Mouse (Mus musculus): Measurements from ENCODE around the gene Shc2.

Shc2 gene

GRCm38 (mm10) chr10:79637128-79638110 lies at the start of gene Shc2:
Gene Shc2 (minus strand): TSS chr10:79637918.
- DNase-seq (ENCODE audit: low spot score) = peak; percentile 80

DNA sequence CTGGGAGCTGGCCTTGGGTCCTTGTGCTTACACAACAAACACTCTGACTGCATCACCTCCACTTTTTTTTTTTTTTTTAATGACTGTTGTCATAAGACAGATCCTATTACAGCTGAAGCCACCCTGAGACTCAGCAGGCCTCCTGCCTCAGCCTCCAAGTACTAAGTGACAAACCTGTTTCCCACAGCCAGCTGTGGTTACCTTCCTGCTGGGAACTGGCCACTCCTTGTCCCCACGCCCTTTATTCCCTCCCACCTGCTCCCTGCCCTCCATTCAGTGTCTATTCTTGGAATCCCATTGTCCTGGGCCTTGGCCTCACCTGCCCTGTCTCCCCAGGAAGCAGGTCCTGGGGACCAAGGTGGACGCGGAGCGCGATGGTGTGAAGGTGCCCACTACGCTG lies 49.8 kb upstream of the Shc2 start:
- DNase-seq (ENCODE audit: low spot score) = no peak

DNA sequence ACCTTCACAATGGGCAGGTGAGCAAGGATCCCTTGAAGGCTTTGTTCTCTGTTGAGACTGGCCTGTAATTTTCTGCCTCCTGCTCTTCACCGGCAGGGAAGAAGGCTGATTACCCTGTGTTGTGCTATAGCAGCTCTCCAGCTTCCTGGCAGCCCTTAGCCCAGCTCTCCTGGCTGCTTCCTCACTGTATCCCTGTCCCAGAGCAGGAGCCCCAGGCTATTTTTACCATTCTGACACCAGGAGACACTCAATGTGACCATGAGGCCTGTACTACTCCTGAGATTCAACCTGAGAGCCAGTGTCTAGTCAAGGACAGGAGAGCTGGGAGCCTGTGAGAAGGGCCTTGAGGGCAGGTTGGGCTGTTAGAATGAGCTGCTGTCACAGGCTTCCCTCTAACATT lies 49.0 kb upstream of the Shc2 start:
- no peak for DNase-seq (ENCODE audit: low spot score)

- DNase-seq (ENCODE audit: low spot score) = no peak
Observed at GRCm38 (mm10) chr10:79686219-79686618, 48.5 kb upstream of the Shc2 start.

DNA sequence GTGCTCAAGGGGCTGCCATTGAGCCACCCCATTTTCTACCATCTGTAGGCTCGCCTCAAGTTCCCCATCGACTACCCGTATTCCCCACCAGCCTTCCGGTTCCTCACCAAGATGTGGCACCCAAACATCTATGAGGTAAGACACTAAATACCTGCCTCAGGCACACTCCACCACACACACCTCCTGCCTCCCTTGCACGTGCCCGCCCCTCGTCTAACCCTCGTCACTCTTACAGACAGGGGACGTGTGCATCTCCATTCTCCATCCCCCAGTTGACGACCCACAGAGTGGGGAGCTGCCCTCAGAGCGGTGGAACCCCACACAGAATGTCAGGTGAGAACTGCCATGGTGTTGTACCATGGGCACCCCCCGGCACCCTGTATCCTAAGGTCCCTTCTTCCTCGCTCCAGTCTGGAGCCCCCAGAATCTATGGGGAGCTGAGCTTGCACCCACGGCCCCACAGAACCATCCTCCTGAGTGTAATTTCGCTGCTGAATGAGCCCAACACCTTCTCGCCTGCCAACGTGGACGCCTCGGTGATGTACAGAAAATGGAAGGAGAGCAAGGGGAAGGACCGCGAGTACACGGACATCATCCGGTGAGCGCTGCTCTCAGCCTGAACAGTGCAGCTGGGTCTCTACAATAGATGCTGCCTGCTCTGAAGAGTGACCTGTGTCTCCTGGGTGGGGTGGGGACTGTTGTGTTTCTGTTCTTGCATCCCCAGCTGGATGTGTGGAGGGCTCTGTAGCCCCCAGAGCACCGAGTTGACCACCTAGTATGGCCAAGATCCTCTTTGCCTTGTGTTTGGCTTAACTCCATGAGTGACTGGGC lies 47.3 kb upstream of the Shc2 start:
- DNase-seq (ENCODE audit: low spot score) = no peak

DNA sequence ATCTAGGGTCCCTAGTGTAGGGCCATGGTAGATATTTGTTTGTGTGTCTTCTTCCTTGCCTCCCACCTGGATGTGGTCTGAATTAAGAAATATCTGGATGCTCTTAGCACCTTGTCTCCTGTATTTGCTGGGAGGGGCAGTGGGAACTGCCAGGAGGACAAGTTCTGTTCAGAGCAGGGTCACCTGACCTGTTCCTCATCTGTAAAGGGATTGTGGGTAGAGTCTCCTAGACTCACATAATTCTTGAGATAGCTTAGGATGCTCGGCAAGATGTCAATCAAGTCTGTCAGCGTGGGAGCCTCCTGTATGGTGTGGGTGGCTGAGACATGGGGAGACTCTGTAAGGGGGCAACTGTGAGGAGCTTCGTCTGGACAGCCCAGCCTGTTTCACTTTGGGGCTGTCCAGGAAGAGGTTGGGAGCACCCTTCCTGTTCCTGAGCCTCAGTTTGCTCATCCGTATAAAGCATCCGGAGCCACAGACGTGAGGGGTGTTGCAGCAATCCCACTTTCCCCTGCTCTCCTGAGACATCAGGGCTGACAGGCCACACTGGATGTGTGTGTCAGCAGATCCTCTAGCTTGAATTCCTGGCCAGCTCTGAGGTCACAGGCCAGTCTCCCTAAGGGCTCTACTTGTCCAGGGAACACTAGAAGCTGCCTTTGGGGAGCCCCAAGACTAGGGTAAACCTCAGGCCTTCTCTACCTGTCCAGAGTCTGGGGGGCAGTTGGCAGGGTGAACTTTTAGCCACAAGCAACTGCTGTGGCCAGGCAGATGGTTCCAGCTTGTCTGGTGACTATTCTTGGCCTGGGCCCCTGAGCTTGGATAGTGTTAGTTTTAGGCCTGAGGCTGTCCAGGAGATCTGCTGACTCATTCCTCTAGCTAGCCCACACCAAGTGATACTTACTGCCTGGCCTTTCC lies 46.3 kb upstream of the Shc2 start:
- no peak for DNase-seq (ENCODE audit: low spot score)

DNA sequence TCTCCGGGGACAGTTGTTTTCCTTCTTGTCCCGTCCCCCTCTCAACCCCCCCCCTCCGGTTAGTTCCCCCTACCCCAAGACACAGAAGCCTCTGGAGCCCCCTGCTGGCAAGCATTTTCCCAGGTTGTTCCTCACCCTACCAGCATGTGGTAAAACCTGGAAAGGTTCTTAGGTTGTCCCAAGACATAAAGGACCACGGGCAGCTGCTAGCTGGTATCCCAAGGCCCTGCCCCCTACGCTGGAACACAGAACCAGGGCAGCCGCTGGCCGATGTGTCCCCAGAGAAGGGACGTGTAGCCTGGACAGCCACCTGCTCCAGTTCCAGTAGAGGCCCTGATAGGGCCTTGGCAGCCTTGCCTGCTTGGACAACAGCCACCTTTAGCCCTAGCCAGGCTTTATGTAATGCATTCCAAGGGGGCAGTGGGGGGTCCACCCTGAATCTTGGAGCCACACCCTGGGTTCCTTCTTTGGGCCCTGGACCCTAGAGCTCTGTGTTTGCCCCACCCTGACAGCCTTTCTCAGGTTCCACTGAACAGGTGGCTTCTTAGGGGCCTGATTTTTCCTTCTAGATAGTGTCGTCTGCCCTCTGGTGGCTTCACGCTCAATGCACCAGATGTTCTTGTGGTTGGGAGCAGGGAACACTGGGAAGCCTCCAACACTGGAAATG lies 45.3 kb upstream of the Shc2 start:
- peak; percentile 64 for DNase-seq (ENCODE audit: low spot score)

- peak; percentile 21 for DNase-seq (ENCODE audit: low spot score)
Observed at GRCm38 (mm10) chr10:79682551-79682915, 44.8 kb upstream of the Shc2 start.

DNA sequence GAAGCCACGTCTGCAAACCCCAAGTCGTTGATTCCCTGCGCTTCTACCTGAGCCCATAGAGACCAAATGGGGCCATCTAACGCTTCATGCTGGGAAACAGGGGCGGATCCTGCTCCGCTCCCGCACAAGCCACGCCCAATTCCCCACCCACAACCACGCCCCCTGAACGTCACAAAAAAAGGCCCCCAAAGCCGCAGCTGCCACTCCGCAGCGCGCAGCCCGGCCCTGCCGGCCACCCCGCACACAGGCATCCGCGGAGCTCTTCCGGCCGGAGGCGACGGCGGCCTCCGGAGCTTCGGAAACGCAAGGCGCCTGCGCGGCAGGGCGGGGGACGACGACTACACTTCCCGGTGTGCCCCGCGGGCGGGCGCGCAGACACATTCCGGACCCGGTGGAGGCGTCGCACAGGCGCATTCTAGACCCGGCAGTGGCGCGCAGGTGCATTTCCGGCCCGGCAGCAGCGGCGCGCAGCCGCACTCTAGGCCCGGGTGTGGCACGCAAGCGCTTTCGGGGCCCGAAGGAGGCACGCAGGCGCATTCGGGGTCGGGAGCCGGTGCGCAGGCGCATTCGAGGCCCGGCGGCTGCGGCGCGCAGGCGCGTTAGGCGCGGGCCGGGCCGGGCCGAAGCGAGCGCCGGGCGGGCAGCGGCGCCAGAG lies 44.0 kb upstream of the Shc2 start, which contains the start of gene Cdc34:
Cdc34 (plus strand) TSS at position 605 of the 655 bp plus-strand sequence.
- DNase-seq (ENCODE audit: low spot score) = peak; percentile 98

DNA sequence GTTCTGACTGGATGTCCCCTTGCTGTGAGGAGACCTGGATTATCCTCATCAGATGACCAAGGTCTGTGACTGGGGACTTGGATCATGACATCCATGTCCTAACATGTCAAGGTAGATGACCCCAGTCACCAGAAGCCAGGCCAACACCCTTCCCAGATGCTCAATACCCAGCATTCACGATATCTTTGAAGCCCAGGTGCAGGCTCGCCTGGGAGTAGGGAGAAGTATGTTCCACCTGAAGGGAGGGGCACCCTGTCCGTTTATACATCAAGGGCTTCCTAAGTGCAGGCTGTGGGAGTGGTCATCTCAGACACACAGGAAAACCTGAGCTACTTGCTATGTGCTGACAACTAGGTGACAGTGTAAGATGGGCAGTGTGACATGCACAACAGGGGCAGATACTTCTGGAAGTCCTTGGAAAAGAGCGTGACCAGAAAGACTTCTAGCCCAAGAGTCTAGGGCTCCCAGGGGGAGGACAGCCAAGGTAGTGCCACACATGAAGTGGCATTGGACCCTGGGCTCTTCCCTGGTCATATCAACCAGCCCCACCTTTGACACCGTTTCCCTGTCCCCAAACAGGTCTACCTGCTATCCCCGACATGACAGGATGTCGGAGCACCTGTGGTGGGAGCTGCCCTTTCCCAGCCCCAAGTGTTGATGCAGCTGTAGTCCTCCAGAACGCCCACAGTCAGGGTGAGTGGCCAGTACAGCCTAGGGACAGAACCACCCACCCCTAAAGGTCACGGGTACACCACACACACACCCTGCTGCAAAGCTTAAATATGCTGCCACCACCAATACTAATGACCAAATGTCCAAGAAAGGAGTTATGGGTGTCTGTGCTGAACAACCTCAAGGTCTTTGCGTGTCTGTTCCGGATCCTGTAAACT lies 43.1 kb upstream of the Shc2 start:
- no peak for DNase-seq (ENCODE audit: low spot score)

- peak; percentile 32 for DNase-seq (ENCODE audit: low spot score)
Observed at GRCm38 (mm10) chr10:79675346-79676035, 37.8 kb upstream of the Shc2 start.

DNA sequence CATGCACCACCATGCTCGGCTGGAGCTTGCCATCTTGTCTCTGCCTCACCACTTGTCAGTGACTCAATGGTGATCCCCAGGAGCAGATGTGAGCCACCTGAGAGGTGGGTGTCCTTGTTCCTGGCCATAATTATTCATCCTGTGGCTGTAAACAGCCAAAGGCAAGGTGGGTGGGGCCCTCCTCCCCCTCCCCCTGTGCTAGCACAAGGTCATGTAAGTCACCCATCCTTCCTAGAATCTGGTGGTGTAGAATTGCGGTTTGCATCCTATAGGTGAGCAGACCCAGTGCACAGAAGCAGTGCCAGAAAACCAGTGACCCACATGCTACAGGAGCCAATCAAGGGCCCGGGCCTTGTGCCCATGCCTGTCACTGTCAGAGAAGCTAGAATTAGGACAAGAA lies 35.3 kb upstream of the Shc2 start:
- DNase-seq (ENCODE audit: low spot score) = no peak

GRCm38 (mm10) chr10:79672088-79672455 lies 34.4 kb upstream of the Shc2 start:
- DNase-seq (ENCODE audit: low spot score) = peak; percentile 53

- DNase-seq (ENCODE audit: low spot score) = peak; percentile 76
Observed at GRCm38 (mm10) chr10:79671396-79672087, 33.8 kb upstream of the Shc2 start.

GRCm38 (mm10) chr10:79670071-79670888 lies 32.6 kb upstream of the Shc2 start:
- DNase-seq (ENCODE audit: low spot score) = no peak

GRCm38 (mm10) chr10:79669576-79670057 lies 31.9 kb upstream of the Shc2 start:
- peak; percentile 85 for DNase-seq (ENCODE audit: low spot score)

All from embryo, embryonic 10 days (tissue).